Mouse (Mus musculus): ENCODE results near the gene Slc25a51.
A peak's percentile ranks its signal among the peaks of the same experiment; 100 is the strongest.

The Slc25a51 gene

DNA sequence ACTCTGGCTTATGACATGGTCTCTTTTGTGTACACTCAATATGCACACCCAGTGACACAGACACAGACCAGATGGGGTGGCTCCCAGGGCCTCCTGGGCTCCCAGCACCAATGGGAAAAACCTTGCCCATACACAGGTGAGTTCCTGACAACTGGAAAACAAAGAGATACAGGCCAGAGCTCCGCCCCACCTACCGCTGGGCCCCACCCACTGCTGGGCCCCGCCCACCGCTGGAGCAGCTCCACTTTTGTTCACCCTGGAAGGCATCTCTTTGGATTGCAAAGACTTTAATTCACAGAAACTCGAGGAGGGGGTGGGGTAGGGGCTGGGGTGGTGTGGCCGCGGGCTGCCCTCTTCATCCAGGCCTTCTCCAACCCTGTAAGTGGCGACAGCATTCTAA is 14.8 kb upstream of the Slc25a51 start:
- peak; percentile 40 for DNase-seq

GRCm38 (mm10) chr4:45422640-45423039 is 14.1 kb upstream of the Slc25a51 start:
- DNase-seq, result no peak

DNA sequence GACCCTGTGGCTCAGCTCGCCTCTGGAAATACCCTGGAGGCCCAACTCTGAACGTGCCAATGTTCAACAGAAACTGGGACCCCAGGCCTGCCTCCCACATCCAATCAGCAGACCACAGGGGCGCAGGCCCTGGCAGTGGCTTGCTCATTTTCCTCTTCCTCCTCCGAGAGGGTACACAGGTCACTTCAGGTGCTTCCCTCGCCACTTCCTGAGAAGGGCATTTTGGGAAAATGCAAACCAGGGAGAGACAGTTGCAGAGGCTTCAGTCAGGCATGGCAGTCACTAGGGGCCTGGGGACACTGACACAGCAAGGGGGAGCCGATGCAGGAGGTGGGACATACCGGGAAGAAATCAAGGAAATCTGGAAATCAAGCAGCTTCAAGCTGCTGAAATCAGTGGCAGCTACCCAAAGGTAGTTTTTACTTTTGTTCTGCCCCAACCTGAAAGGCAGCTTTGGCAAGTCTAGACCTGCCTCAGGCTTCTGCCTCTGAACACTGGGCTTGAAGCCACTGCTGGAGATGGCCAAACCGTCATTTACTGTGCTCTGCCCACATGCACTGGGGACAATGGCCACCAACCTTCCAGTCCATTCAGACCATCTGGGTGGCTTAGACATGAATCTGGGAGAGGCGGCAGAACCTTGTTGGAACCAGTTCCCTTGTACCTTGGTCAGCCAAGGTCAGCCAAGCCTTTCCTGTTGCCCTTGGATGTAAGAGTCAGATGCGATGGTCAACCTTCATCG is 13.1 kb upstream of the Slc25a51 start:
- no peak for DNase-seq

GRCm38 (mm10) chr4:45420733-45421132 is 12.2 kb upstream of the Slc25a51 start:
- no peak for DNase-seq

DNA sequence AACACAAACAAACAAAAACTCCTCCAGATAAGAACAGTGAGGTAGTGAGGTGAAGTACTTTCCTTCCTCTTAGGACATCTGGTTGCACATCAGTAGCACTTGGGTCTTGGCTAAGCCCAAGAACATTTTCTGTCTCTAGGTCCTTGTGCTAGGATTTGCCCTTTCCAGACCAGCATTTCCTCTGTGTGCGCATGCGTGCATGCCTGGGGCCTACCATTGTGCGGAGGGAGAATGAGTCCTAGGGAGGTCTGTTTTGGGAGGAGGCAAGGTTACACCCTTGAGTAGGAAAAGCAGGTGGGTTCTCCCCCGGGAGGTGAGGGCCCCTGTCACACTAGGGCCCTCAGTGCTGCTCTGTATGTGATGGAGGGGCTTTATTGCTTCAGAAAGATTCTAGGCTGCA is 10.5 kb upstream of the Slc25a51 start:
- DNase-seq, result no peak

DNA sequence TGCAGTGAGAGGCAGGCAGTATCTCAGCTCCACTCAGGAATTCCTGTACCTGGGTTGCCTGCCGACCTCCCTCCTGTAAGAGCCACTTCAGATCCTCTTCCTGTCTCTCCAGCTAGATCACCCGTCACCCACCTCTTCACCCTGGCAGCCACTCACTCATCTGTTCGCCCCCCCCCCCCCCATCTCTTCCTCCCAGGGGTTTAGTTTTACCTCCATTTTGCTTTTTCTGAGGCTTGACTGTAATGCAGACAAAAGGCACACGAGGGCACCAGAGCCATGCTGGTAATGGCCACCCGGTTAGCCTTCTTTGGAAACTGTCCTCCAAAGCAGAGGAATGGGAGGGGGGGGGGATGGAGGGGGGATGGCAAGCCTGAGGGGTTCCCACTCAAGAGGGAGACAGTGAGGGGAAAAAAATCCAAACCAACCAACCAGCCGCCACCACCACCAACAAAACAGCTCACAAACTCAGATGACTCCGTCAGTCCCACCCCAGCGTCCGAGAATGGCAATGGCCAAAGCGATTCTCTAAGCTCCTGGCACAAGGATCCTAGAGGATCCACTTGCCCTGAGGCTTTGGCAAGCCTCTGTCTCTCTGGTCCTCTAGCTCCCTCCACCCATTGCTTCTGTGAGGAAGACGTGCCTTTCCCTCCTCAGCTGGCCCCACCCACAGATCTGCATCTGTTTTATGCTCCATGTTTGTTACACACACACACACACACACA is 9.8 kb upstream of the Slc25a51 start:
- peak; percentile 83 for DNase-seq

GRCm38 (mm10) chr4:45416314-45416713 is 7.7 kb upstream of the Slc25a51 start:
- DNase-seq, result no peak

GRCm38 (mm10) chr4:45413674-45414338 is 5.2 kb upstream of the Slc25a51 start:
- peak; percentile 84 for DNase-seq

- DNase-seq, result no peak
These were observed 4.0 kb upstream of the Slc25a51 start for GRCm38 (mm10) chr4:45412433-45413192.

- DNase-seq, result no peak
These were observed 2.7 kb upstream of the Slc25a51 start for GRCm38 (mm10) chr4:45411181-45411790.

GRCm38 (mm10) chr4:45409270-45409669 is 704 bp upstream of the Slc25a51 start:
- DNase-seq, result peak; percentile 96

- DNase-seq, result peak; percentile 63
These were observed 747 bp downstream of the Slc25a51 start for GRCm38 (mm10) chr4:45407703-45408334.

DNA sequence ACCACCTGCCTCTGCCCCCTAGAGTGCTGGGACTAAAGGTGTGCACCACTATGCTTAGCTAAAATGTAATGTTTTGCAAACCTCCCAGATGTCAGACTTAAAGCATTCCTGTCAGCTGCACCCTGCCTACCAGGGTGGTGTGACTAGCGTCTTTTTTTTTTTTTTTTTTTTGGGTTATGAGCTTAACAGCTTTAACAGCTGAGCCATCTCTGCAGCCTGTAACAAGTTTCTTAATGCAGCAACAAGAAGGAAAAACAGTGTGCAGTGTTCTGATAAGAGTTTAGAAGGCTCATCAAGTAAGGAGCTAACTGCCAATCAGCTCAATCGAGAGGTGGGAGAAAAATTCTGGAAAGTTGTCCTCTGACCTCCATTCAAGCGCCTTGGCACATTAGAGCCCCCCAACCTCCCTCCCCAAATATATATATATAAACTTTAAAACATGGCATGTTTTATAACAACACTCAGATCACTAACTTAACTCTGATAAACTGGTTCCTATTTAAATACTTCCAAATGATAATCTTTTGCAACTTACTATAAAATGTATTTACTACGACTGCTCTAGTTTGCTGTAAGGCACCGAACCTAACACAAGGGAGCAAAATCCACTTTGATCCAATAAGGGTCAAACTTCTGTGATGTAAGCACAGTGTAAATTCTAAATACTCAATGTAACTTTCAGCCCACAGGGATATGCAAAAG is 1.4 kb downstream of the Slc25a51 start:
- DNase-seq, result no peak

DNA sequence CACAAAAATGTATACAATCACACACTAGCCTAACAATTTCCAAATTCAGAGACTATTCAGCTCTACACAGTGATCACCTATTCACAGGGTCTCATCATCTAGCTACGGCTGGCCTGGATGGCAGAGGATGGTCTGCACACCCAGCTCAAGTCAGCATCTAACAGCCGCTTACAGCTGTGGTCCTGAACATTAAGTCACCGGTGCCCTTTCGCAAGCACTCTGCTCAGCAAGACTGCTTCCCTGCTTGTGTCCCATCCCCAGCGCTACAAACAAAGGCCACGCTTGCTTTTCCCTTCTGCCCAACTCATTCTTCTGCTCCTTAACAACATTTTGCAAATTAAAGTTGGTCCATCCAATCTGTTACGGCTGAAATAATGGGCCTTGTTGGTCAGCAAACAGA is 2.2 kb downstream of the Slc25a51 start:
- peak; percentile 30 for DNase-seq

- no peak for DNase-seq
These were observed 3.3 kb downstream of the Slc25a51 start for GRCm38 (mm10) chr4:45405315-45405714.

- DNase-seq, result no peak
These were observed 4.5 kb downstream of the Slc25a51 start for GRCm38 (mm10) chr4:45404086-45404485.

GRCm38 (mm10) chr4:45403499-45403878 is 5.1 kb downstream of the Slc25a51 start:
- DNase-seq, result peak; percentile 27

- DNase-seq, result peak; percentile 77
These were observed 5.6 kb downstream of the Slc25a51 start for GRCm38 (mm10) chr4:45402878-45403498.

- no peak for DNase-seq
These were observed 6.3 kb downstream of the Slc25a51 start for GRCm38 (mm10) chr4:45402281-45402680.

DNA sequence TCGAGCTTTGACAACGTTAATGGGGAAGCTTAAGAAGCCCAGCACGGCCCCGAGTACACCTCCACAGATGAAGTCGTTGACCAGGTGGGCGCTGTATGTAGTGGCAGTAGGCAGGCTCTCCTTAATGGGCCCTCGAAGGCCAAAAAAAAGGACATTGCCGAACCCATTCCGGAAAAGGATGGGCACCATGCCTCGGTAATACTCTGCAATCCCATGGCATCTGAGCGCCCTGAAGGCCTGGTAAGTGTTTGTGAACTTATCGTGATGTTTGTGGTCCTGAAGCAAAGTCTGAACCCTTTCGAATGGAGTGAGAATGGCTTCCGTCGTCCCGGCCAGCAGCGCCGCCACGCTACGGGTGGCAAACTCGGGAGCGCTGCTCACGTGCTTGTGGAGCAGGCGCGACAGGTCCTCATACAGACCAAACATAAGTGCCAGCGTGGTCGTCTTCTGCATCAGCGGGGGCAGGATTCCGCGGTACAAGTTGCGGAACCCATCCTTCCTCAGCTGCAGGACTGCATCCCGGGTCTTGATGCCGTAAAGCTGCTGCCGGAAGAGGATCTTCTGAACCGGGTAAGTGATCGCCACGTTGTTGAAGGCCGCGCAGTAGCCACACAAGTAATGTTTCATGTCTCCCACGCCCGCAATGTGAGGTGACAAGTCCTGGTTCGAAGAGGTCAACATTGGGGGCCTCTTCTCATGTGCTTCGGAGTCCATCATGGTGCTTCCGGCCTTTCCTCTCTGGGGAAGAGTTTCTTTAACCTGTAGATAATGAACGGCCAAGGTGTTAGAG is 8.9 kb downstream of the Slc25a51 start:
- no peak for DNase-seq
